Mouse (Mus musculus) forebrain, embryonic 11.5 days (tissue): Measurements from ENCODE around the gene Abca12. TPM values are rescaled to one million over a fixed set of nuclear protein-coding genes. Genes with fewer than 3 reads are reported as not detected.

Experiments used
- ATAC-seq: fragments of 200-750 bp; cut with Nextera tagmentation; replicated peaks from 2 replicates; pipeline ENCODE4 v1.8.0; 2017; ENCODE audit warnings: moderate TSS enrichment; ENCODE audit not compliant: low FRiP score
- DNase-seq: peaks from one replicate; pipeline ENCODE4 v3.0.0-alpha.2; 2017; ENCODE audit warnings: low spot score
- H3K27ac ChIP-seq: fragments of 300-500 bp; sonication (generic); 2 replicates; pipeline ENCODE4 v1.5.1; 2014; ENCODE audit warnings: low read depth, low read length
- H3K27me3 ChIP-seq: fragments of 300-500 bp; sonication (generic); 2 replicates; pipeline ENCODE4 v1.6.1; 2014; ENCODE audit warnings: mild to moderate bottlenecking, low read length, mixed read lengths; ENCODE audit not compliant: control insufficient read depth, insufficient read depth
- H3K36me3 ChIP-seq: fragments of 300-500 bp; sonication (generic); 2 replicates; pipeline ENCODE4 v1.6.1; 2014; ENCODE audit warnings: mild to moderate bottlenecking, low read length, moderate library complexity, mixed read lengths; ENCODE audit not compliant: control insufficient read depth, insufficient read depth
- H3K4me1 ChIP-seq: fragments of 300-500 bp; sonication (generic); replicated peaks from 2 replicates; pipeline ENCODE4 v1.6.1; 2014; ENCODE audit warnings: low read length, mixed read lengths; ENCODE audit not compliant: control insufficient read depth, insufficient read depth
- H3K4me2 ChIP-seq: fragments of 300-500 bp; sonication (generic); 2 replicates; pipeline ENCODE4 v1.6.1; 2014; ENCODE audit warnings: low read depth, mild to moderate bottlenecking, low read length, moderate library complexity, mixed read lengths; ENCODE audit not compliant: severe bottlenecking
- H3K4me3 ChIP-seq: fragments of 300-500 bp; sonication (generic); 2 replicates; pipeline ENCODE4 v1.5.1; 2014; ENCODE audit warnings: low read depth, low read length
- H3K9ac ChIP-seq: fragments of 300-500 bp; sonication (generic); 2 replicates; pipeline ENCODE4 v1.6.1; 2014; ENCODE audit warnings: low read length
- H3K9me3 ChIP-seq: fragments of 300-500 bp; sonication (generic); 2 replicates; pipeline ENCODE4 v1.6.1; 2016; ENCODE audit warnings: low read length, mixed read lengths; ENCODE audit not compliant: control insufficient read depth
- WGBS: fragments of 180-500 bp; shearing (Covaris S2); extraction: QIAGEN DNeasy Blood & Tissue Kit; methylation state at CpG from one replicate; pipeline ENCODE4 v1.1.7; 2014; 5-methylcytosine and 5-hydroxymethylcytosine counted together
- polyA plus RNA-seq: library from polyadenylated mRNA; unstranded; fragments of >200 nt; fragmentation: Nextera tagmentation; extraction: Ambion mirVana; gene quantifications from 2 replicates; pipeline ENCODE4 v1.2.1, GENCODE M21; 2014

The Abca12 gene
- polyA plus RNA-seq, 1 experiment from 2014 or later = not detected

- DNase-seq = no peak
- Histone ChIP-seq H3K9ac (no peak overlapping the region), H3K27me3 (no peaks in the 10 kb centered on the region), H3K4me1 (no peaks in the 10 kb centered on the region), H3K9me3 (no peaks in the 10 kb centered on the region), H3K4me3 (no peak overlapping the region), H3K27ac (no peak overlapping the region), H3K36me3 (no peaks in the 10 kb centered on the region), H3K4me2 (no peak overlapping the region)
- ATAC-seq = no peak
- WGBS = 77% methylated on average over 8 of the region's 8 CpGs
These were observed 142.6 kb downstream of the Abca12 start for GRCm38 (mm10) chr1:71272077-71272476.

GRCm38 (mm10) chr1:71270083-71270482 lies 144.6 kb downstream of the Abca12 start:
- WGBS = 92% methylated on average over 3 of the region's 3 CpGs
- no peaks in the 10 kb centered on the region for H3K27me3 ChIP-seq
- DNase-seq (no peak), ATAC-seq (no peak)
- no peak overlapping the region for H3K4me2 ChIP-seq
- no peaks in the 10 kb centered on the region for H3K36me3 ChIP-seq
- no peaks in the 10 kb centered on the region for H3K4me1 ChIP-seq
- no peak overlapping the region for H3K9ac ChIP-seq
- H3K9me3 ChIP-seq = no peaks in the 10 kb centered on the region
- no peak overlapping the region for H3K4me3 ChIP-seq
- no peak overlapping the region for H3K27ac ChIP-seq

- Histone ChIP-seq H3K27me3 (no peaks in the 10 kb centered on the region), H3K9ac (no peak overlapping the region), H3K4me2 (no peak overlapping the region), H3K4me3 (no peak overlapping the region), H3K9me3 (no peaks in the 10 kb centered on the region), H3K4me1 (no peaks in the 10 kb centered on the region), H3K27ac (no peak overlapping the region), H3K36me3 (no peaks in the 10 kb centered on the region)
- WGBS = 92% methylated on average over 8 of the region's 8 CpGs
- DNase-seq = no peak
- ATAC-seq = no peak
These were observed 148.1 kb downstream of the Abca12 start for GRCm38 (mm10) chr1:71266630-71267029.

DNA sequence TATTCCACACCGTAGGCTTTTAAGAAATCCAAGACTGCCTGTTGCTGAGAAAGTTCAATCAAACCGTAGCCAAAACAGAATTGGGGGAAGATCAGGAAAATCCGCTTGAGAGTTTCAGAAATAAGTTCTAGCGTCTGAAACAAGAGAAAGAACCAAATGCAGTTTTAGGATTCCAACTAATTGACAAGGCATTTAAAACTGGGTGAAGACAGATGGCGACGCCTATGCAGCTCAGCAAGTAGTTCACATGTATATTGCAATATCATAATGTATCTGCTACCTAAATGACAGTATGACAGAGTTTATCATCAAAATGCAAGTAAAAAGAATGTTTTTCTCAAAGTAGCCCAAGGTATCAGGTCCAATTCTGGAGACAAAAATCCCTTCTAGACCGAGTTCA lies 151.2 kb downstream of the Abca12 start:
- Histone ChIP-seq H3K27ac (no peak overlapping the region), H3K9ac (no peak overlapping the region), H3K27me3 (no peaks in the 10 kb centered on the region), H3K4me3 (no peak overlapping the region), H3K4me2 (no peak overlapping the region), H3K4me1 (no peaks in the 10 kb centered on the region), H3K9me3 (no peaks in the 10 kb centered on the region), H3K36me3 (no peaks in the 10 kb centered on the region)
- no peak for ATAC-seq
- 92% methylated on average over 7 of the region's 7 CpGs for WGBS
- DNase-seq = no peak

DNA sequence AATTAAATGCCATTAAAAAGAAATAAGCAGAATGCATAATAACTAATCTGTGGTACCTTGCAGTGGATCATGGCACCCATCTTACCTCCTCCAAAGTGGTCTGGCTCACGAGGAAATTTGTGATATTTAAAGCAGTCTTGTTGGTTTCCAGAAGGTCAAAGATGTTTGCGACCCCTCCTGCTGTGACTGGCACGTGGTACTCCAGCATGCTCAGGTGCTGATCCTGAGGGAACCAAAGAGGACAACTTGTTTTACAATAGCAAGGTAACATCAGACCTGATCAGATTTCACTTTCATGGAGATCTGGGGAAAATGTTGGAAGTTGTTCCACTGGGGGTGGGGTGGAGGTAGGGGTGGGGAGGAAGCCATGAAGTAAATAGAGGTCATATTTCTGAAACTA lies 170.1 kb downstream of the Abca12 start:
- Histone ChIP-seq H3K4me3 (no peak overlapping the region), H3K4me2 (no peak overlapping the region), H3K4me1 (no peaks in the 10 kb centered on the region), H3K9me3 (no peaks in the 10 kb centered on the region), H3K27me3 (no peaks in the 10 kb centered on the region), H3K36me3 (no peaks in the 10 kb centered on the region), H3K9ac (no peak overlapping the region), H3K27ac (no peak overlapping the region)
- DNase-seq (no peak), ATAC-seq (no peak)
- 58% methylated on average over 3 of the region's 3 CpGs for WGBS

DNA sequence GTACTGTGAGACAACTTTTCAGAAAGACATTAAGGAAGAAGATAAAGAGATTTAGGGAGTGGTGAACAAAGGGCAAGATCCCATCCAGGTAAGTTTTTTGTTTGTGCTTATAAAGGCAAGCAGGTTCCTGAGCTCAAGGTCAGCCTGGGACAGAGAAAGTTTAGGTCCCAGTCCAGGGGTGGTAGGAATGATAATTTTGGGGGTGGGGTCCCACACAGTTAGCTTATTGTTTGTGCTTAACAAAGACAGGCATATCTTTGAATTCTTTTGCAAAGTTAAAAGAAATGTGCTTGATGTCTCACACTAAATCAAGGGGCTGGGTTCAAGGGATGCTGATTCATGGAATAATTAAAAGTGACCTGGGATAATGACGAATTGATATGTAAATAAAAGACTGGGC lies 173.3 kb downstream of the Abca12 start:
- no peak for ATAC-seq
- H3K4me2 ChIP-seq = no peak overlapping the region
- no peaks in the 10 kb centered on the region for H3K36me3 ChIP-seq
- no peak for DNase-seq
- H3K4me1 ChIP-seq = no peaks in the 10 kb centered on the region
- no peak overlapping the region for H3K9ac ChIP-seq
- no peak overlapping the region for H3K4me3 ChIP-seq
- no peaks in the 10 kb centered on the region for H3K9me3 ChIP-seq
- H3K27ac ChIP-seq = no peak overlapping the region
- H3K27me3 ChIP-seq = no peaks in the 10 kb centered on the region
- WGBS = 92% methylated on average over 1 of the region's 1 CpGs

DNA sequence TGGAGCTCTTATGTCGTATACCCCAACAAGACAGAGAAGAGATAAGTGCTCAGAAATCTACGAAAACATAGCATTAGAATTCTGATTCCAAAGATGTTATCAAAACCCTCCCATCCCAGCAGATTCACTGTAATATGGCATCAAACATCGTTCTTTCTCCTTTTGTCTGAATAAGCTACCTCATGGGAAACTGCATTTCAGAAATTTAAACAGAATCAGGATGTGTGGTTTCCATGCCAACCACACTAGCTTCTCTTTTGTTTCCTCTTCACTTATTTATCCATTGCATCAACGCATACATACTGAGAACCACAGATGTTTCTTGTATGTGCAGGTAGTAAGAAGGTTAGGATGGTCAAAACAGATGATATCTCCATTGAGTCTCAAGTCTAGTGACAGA lies 175.1 kb downstream of the Abca12 start:
- no peak overlapping the region for H3K27ac ChIP-seq
- no peaks in the 10 kb centered on the region for H3K27me3 ChIP-seq
- no peak overlapping the region for H3K9ac ChIP-seq
- H3K36me3 ChIP-seq = no peaks in the 10 kb centered on the region
- no peak for ATAC-seq
- no peaks in the 10 kb centered on the region for H3K9me3 ChIP-seq
- WGBS = 91% methylated on average over 4 of the region's 4 CpGs
- H3K4me3 ChIP-seq = no peak overlapping the region
- no peaks in the 10 kb centered on the region for H3K4me1 ChIP-seq
- no peak for DNase-seq
- no peak overlapping the region for H3K4me2 ChIP-seq

DNA sequence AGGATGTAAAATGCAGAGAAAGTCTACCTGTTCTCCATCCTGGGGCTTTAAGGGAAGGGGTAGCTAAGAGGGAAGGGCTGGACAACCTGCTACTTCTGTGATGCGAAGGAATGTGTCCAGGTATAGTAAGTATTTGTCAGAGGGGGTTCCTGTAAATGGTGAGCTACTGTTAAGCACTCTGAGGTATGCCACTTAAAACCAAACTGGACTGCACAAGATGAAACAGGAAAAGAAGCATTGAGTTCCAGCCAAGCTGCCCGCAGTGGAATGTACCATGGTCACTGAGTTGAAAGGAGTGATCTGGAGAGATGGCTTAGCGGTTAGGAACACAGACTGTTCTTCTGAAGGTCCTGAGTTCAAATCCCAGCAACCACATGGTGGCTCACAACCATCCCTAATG lies 179.4 kb downstream of the Abca12 start:
- 90% methylated on average over 3 of the region's 3 CpGs for WGBS
- H3K9me3 ChIP-seq = no peaks in the 10 kb centered on the region
- no peak overlapping the region for H3K9ac ChIP-seq
- H3K27ac ChIP-seq = no peak overlapping the region
- ATAC-seq (no peak), DNase-seq (no peak)
- no peak overlapping the region for H3K4me2 ChIP-seq
- H3K27me3 ChIP-seq = no peaks in the 10 kb centered on the region
- no peaks in the 10 kb centered on the region for H3K4me1 ChIP-seq
- H3K36me3 ChIP-seq = no peaks in the 10 kb centered on the region
- no peak overlapping the region for H3K4me3 ChIP-seq

GRCm38 (mm10) chr1:71231211-71231610 lies 183.5 kb downstream of the Abca12 start:
- WGBS = 81% methylated on average over 2 of the region's 2 CpGs
- Histone ChIP-seq H3K4me1 (no peaks in the 10 kb centered on the region), H3K9me3 (no peaks in the 10 kb centered on the region), H3K9ac (no peak overlapping the region), H3K27me3 (no peaks in the 10 kb centered on the region), H3K36me3 (no peaks in the 10 kb centered on the region), H3K4me2 (no peak overlapping the region), H3K4me3 (no peak overlapping the region), H3K27ac (no peak overlapping the region)
- DNase-seq (no peak), ATAC-seq (no peak)
